Mouse (Mus musculus): Measurements from ENCODE around the gene Fasl.

- no peak for TF ChIP-seq CTCF (IDR thresholded peaks at IDR 0.05; ENCODE audit: insufficient read depth, low read depth, low read length)
- TF ChIP-seq POLR2A (IDR thresholded peaks at IDR 0.05; ENCODE audit: insufficient read depth, low read depth, low read length) = no peak
These were observed 39.6 kb downstream of the Fasl start for GRCm38 (mm10) chr1:161748685-161749084.

Measured in olfactory bulb, adult 2 months (tissue).